Comparison of ENCODE assay signal across 10 mouse cellular contexts in the genomic region with DNA sequence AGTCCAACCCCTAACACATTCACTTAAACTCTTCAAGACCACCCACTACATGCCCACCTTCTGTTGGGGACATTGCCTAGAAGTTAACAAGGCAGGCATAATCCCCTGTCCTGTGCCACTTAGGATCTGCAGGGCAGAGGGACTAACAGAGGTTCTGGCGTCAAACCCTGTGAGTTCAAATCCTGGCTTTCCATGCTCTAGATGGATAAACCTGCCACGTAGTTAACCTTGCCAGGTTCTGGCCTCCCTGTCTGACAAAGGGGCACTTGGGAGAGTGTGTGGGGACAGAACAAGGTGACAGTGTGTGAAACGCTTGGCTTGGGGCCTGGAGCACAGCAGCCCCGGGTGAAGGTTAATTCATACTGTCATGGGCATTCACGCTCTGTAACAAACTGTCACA. TPM values are rescaled to one million over a fixed set of nuclear protein-coding genes. Genes with fewer than 3 reads are reported as not detected.
"Had no signal": no experiment of that assay in that cellular context is flagged by ENCODE, and none has a peak within 500 bp of the region (broad histone marks: within the 10 kb centered on the region; RNA-seq: fewer than 3 reads in every experiment).

No protein-coding gene starts in this region.

- H3K36me3 ChIP-seq: liver, embryonic 15.5 days; midbrain, embryonic 13.5 days had no signal

- H3K27ac ChIP-seq: liver, embryonic 15.5 days; midbrain, embryonic 13.5 days; stomach, postnatal 0 days had no signal

- H3K9ac ChIP-seq: liver, embryonic 15.5 days; midbrain, embryonic 13.5 days had no signal

- H3K9me3 ChIP-seq: liver, embryonic 15.5 days; midbrain, embryonic 13.5 days had no signal

- H3K27me3 ChIP-seq: liver, embryonic 15.5 days; midbrain, embryonic 13.5 days had no signal

- DNase-seq: lung, adult 2 months; lung, postnatal 36 days; thymus, postnatal 4 days had no signal

- H3K4me1 ChIP-seq: liver, embryonic 15.5 days had no signal

- H3K4me3 ChIP-seq: liver, embryonic 15.5 days; midbrain, embryonic 13.5 days had no signal

- H3K4me2 ChIP-seq: liver, embryonic 11.5 days; liver, embryonic 15.5 days; midbrain, embryonic 13.5 days had no signal

- ATAC-seq: lung, postnatal 0 days; midbrain, embryonic 13.5 days had no signal

RNA-seq across cellular contexts. Expression of a gene that starts 36.3 kb away (rescaled TPM):
- total RNA-seq: megakaryocyte progenitor cell, adult 5-6 weeks; neutrophil, adult 5-6 weeks had no signal
